ENCODE assay signal across 31 mouse cellular contexts in the genomic region with DNA sequence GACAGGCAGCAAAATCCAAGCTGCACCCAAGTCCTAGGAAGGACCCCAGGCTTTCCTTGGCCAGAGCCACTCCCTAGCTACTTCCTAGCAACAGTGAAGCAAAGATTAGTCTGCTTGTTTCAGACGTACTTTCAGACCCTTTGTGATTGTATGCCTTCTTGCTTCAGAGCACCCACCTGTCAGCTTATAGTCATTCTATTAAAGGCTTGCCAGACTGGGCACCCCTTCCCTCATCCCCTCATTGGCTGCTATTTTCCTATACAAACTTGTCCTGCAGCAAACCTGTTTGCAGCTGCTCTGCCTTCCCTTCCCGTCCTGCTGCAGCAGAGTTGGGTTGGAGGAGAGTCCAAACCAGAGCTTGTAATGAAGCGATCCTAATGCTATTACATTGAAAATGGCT. TPM values are rescaled to one million over a fixed set of nuclear protein-coding genes. Genes with fewer than 3 reads are reported as not detected.
DNase-seq lines count a peak whose midpoint lies in the region; ATAC-seq and TF ChIP-seq lines count a peak whose summit lies in the region.
"Had no signal": no experiment of that assay in that cellular context is flagged by ENCODE, and none has a peak within 500 bp of the region (broad histone marks: within the 10 kb centered on the region; RNA-seq: fewer than 3 reads in every experiment).

No protein-coding gene starts in this region.

- no peak overlapping the region for H3K27ac ChIP-seq in heart, embryonic 13.5 days (replicated peaks)
- H3K27ac ChIP-seq in stomach, embryonic 15.5 days, result no peak overlapping the region
- no peak overlapping the region for H3K27ac ChIP-seq in stomach, postnatal 0 days (replicated peaks)
- H3K27ac ChIP-seq: embryonic facial prominence, embryonic 15.5 days; forebrain, embryonic 15.5 days; gastrocnemius, adult 2 months; heart, embryonic 15.5 days; kidney, postnatal 0 days; limb, embryonic 12.5 days; lung, embryonic 15.5 days had no signal

- no peak overlapping the region for H3K9ac ChIP-seq in heart, embryonic 13.5 days
- no peak overlapping the region for H3K9ac ChIP-seq in stomach, embryonic 15.5 days
- no peak overlapping the region for H3K9ac ChIP-seq in stomach, postnatal 0 days (ENCODE audit: low read length)
- H3K9ac ChIP-seq: embryonic facial prominence, embryonic 15.5 days; forebrain, embryonic 15.5 days; heart, embryonic 15.5 days; limb, embryonic 12.5 days; lung, embryonic 15.5 days had no signal

- H3K4me3 ChIP-seq in heart, embryonic 13.5 days, result no peak overlapping the region
- H3K4me3 ChIP-seq in stomach, embryonic 15.5 days (replicated peaks), result no peak overlapping the region
- no peak overlapping the region for H3K4me3 ChIP-seq in stomach, postnatal 0 days (ENCODE audit: low read depth, low read length)
- H3K4me3 ChIP-seq: embryonic facial prominence, embryonic 15.5 days; forebrain, embryonic 15.5 days; gastrocnemius, adult 2 months; heart, embryonic 15.5 days; limb, embryonic 12.5 days; lung, embryonic 15.5 days had no signal

- no peaks in the 10 kb centered on the region for H3K9me3 ChIP-seq in heart, embryonic 13.5 days
- H3K9me3 ChIP-seq in stomach, embryonic 15.5 days, result no peaks in the 10 kb centered on the region
- no peaks in the 10 kb centered on the region for H3K9me3 ChIP-seq in stomach, postnatal 0 days (ENCODE audit: control insufficient read depth, low read length)
- H3K9me3 ChIP-seq: embryonic facial prominence, embryonic 15.5 days; forebrain, embryonic 15.5 days; heart, embryonic 15.5 days; limb, embryonic 12.5 days; lung, embryonic 15.5 days had no signal

- no peak for DNase-seq in heart, adult 8-10 months (ENCODE audit: low spot score)
- no peak for DNase-seq in stomach, postnatal 0 days (ENCODE audit: low spot score)
- peak; percentile 53 for DNase-seq in R1 (ENCODE audit: low read depth, low spot score)
- DNase-seq in urinary bladder, postnatal 36 days (ENCODE audit: low spot score in 2 of 2), result no peak
- DNase-seq: adrenal gland, postnatal 25 days; cerebellum, adult 18-20 months; cerebellum, postnatal 10 days; gastrocnemius, adult 2 months; gastrocnemius, postnatal 36 days; heart, adult 18-20 months; kidney, adult 2 months; layer of hippocampus, adult 9-11 months; midbrain, embryonic 14.5 days; right cerebral cortex, postnatal 25 days; thymus, postnatal 4 days had no signal

- 0 out of 2 replicates have a peak overlapping the region, but pooled peaks have one; percentile 20 for H3K4me2 ChIP-seq in heart, embryonic 13.5 days
- peak overlapping the region; percentile 13; the same call in 1 of the 2 replicates for H3K4me2 ChIP-seq in stomach, embryonic 15.5 days
- H3K4me2 ChIP-seq in stomach, postnatal 0 days (replicated peaks; ENCODE audit: low read depth), result no peak overlapping the region
- H3K4me2 ChIP-seq: embryonic facial prominence, embryonic 15.5 days; forebrain, embryonic 15.5 days; heart, embryonic 15.5 days; limb, embryonic 12.5 days; lung, embryonic 15.5 days had no signal

- WGBS in heart, embryonic 13.5 days, result 19% methylated on average over 3 of the region's 3 CpGs
- WGBS in stomach, embryonic 15.5 days, result 10% methylated on average over 3 of the region's 3 CpGs
- 26% methylated on average over 3 of the region's 3 CpGs for whole genome bisulfite sequencing in stomach, postnatal 0 days

- TF ChIP-seq EP300 in stomach, postnatal 0 days (optimal IDR thresholded peaks at IDR 0.05), result no peak

- H3K36me3 ChIP-seq in heart, embryonic 13.5 days, result peaks cover 13% of the 10 kb centered on the region
- no peaks in the 10 kb centered on the region for H3K36me3 ChIP-seq in stomach, embryonic 15.5 days
- H3K36me3 ChIP-seq in stomach, postnatal 0 days (ENCODE audit: control insufficient read depth, insufficient read depth, low read length), result no peaks in the 10 kb centered on the region
- H3K36me3 ChIP-seq: forebrain, embryonic 15.5 days had no signal

- ATAC-seq in heart, embryonic 13.5 days (ENCODE audit: extremely low read depth, insufficient number of reproducible peaks, low FRiP score, low TSS enrichment), result no peak
- ATAC-seq in stomach, embryonic 15.5 days (ENCODE audit: insufficient read depth, low FRiP score, low read depth), result no peak
- ATAC-seq in stomach, postnatal 0 days (ENCODE audit: low FRiP score, low TSS enrichment), result no peak
- ATAC-seq: forebrain, embryonic 15.5 days; hindbrain, embryonic 16.5 days; Patski had no signal

- peaks cover 16% of the 10 kb centered on the region for H3K27me3 ChIP-seq in heart, embryonic 13.5 days (replicated peaks)
- H3K27me3 ChIP-seq in stomach, embryonic 15.5 days (replicated peaks), result peaks cover 7% of the 10 kb centered on the region; the same call in 1 of the 2 replicates
- no peaks in the 10 kb centered on the region for H3K27me3 ChIP-seq in stomach, postnatal 0 days (ENCODE audit: control insufficient read depth, insufficient read depth, low read length)
- H3K27me3 ChIP-seq: CH12.LX, Patski had no signal

- H3K4me1 ChIP-seq in heart, embryonic 13.5 days, result peaks cover 18% of the 10 kb centered on the region
- peaks cover 3% of the 10 kb centered on the region; the same call in 1 of the 2 replicates for H3K4me1 ChIP-seq in stomach, embryonic 15.5 days
- no peaks in the 10 kb centered on the region; the same call in 1 of the 2 replicates for H3K4me1 ChIP-seq in stomach, postnatal 0 days (replicated peaks; ENCODE audit: control insufficient read depth, insufficient read depth)
- H3K4me1 ChIP-seq: limb, embryonic 12.5 days had no signal

- TF ChIP-seq CTCF in stomach, postnatal 0 days (IDR thresholded peaks at IDR 0.05; ENCODE audit: low read depth), result no peak

RNA-seq across cellular contexts. Expression of gene Mgarp, which starts 2.1 kb away (rescaled TPM):
- 11.7 and 12.2 TPM in 2 replicates for polyA plus RNA-seq in heart, embryonic 13.5 days (2015; fragmentation: Nextera tagmentation; extraction: Ambion mirVana)
- total RNA-seq in heart, adult 8-10 months (2022), result under 1 TPM; 0.22 to 0.37 (median 0.26) TPM
- polyA plus RNA-seq in stomach, embryonic 15.5 days (2015; fragmentation: Nextera tagmentation; extraction: Ambion mirVana), result 3.8 and 4.0 TPM in 2 replicates
- 0.73 and 0.82 TPM in 2 replicates for polyA plus RNA-seq in stomach, postnatal 0 days (2015; fragmentation: Nextera tagmentation; extraction: Ambion mirVana)
- total RNA-seq: CH12.LX; common myeloid progenitor, adult 5-6 weeks; gastrocnemius, adult 2 months; left cerebral cortex, postnatal 14 days; liver, adult 2 months; megakaryocyte progenitor cell, adult 5-6 weeks; neutrophil, adult 5-6 weeks had no signal
- polyA plus RNA-seq: kidney, adult 2 months; liver, adult 2 months had no signal

RNA-seq across cellular contexts. Expression of gene Ndufc1, which starts 10.1 kb away (rescaled TPM):
- polyA plus RNA-seq in heart, embryonic 13.5 days (2015; fragmentation: Nextera tagmentation; extraction: Ambion mirVana), result 1,322 and 1,484 TPM in 2 replicates
- 1,000 to 10,000 TPM; 1,660 to 1,731 (median 1,722) TPM for total RNA-seq in heart, adult 8-10 months (2022)
- 709 and 792 TPM in 2 replicates for polyA plus RNA-seq in stomach, embryonic 15.5 days (2015; fragmentation: Nextera tagmentation; extraction: Ambion mirVana)
- polyA plus RNA-seq in stomach, postnatal 0 days (2015; fragmentation: Nextera tagmentation; extraction: Ambion mirVana), result 884 and 979 TPM in 2 replicates

RNA-seq across cellular contexts. Expression of gene Naa15, which starts 16.3 kb away (rescaled TPM):
- polyA plus RNA-seq in heart, embryonic 13.5 days (2015; fragmentation: Nextera tagmentation; extraction: Ambion mirVana), result 35.7 and 44.6 TPM in 2 replicates
- 10 to 100 TPM; 44.6 to 56.5 (median 48.1) TPM for total RNA-seq in heart, adult 8-10 months (2022)
- polyA plus RNA-seq in stomach, embryonic 15.5 days (2015; fragmentation: Nextera tagmentation; extraction: Ambion mirVana), result 43.8 and 49.9 TPM in 2 replicates
- polyA plus RNA-seq in stomach, postnatal 0 days (2015; fragmentation: Nextera tagmentation; extraction: Ambion mirVana), result 16.3 and 19.0 TPM in 2 replicates

RNA-seq across cellular contexts. Expression of gene Elf2, which starts 58.2 kb away (rescaled TPM):
- 50.7 and 57.8 TPM in 2 replicates for polyA plus RNA-seq in heart, embryonic 13.5 days (2015; fragmentation: Nextera tagmentation; extraction: Ambion mirVana)
- total RNA-seq in heart, adult 8-10 months (2022), result 10 to 100 TPM; 40.6 to 52.9 (median 50.9) TPM
- 62.5 and 63.7 TPM in 2 replicates for polyA plus RNA-seq in stomach, embryonic 15.5 days (2015; fragmentation: Nextera tagmentation; extraction: Ambion mirVana)
- 32.4 and 36.3 TPM in 2 replicates for polyA plus RNA-seq in stomach, postnatal 0 days (2015; fragmentation: Nextera tagmentation; extraction: Ambion mirVana)
